Mouse (Mus musculus) liver, adult (tissue): ENCODE results near the gene Map3k7.

ENCODE experiments used
- GATA4 ChIP-seq: IDR thresholded peaks from 2 replicates; pipeline ENCODE4 v1.6.1; 2014; ENCODE audit warnings: mild to moderate bottlenecking, low read length; ENCODE audit not compliant: insufficient replicate concordance

The Map3k7 gene

DNA sequence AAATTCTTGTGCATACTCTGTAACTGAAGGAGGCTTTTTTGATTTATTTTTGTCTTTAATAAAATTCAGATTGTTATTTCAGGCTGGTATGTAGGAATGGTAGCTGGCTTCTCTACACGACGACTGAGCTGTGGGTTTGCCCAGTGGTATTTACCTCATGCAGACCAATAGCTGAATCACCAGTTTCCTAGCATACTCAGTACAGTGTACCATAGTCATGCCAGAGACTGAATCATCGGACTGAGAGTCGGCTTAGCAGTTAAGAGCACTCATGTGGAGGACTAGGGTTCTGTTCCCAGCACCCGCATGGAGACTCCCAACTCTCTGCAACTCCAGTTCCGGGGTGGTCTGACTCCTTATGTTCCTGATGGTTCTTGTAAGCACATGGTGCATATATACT lies 58.4 kb downstream of the Map3k7 start:
- no peak for TF ChIP-seq GATA4

DNA sequence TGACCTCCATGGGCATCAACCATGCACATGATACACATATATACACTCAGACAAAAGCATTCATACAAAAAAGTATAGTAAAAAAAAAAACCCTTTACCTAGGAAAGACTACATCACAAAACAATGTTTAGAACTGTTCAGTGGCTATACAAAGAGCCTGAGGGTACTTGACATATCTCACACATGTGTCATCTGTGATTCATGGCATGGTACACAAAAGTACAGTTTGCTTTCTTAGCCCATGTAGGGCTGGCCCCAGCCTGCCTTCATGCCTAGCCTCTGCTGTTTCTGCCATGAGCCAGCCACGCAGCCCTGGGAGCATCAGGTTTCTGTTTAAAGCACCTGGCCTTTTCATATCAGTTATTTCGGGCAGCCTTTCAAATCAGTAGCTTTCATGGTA lies 61.2 kb downstream of the Map3k7 start:
- no peak for TF ChIP-seq GATA4

DNA sequence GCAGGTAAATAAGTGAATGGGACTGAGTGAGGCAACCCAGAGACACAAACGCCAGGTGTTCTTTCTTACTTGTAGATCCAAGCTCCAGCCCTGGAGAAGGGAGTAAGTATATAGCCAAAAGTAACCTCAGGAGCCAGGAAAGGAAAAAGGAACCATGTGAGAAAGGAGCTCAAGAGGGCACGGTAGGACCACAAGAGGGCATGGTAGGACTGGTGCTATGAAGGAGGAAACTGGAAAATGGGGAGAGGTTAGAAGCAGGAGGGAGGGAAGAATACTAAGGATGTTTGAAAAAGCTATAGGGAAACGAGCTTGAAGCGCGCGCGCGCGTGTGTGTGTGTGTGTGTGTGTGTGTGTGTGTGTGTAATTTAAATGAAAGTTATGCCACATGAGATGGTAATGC lies 63.2 kb downstream of the Map3k7 start:
- no peak for TF ChIP-seq GATA4

DNA sequence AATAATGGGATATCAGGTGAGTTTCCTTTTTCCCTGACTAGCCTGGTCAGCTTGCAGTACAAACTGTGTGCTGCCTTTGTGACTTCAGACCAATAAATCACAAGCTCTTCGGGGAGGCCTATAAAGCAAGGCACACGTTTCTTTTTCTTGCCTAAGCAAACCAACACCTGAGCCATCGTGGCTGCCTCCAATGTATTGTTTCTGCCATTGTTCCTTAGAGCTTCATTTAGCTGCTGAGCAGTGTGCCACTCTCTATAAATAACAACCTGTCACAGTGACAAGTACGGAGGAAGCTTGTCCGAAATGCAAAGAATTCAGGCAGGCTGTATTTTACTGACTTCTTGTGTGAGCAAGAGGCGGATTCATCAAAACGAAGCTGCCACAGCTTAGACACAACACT lies 73.4 kb downstream of the Map3k7 start:
- TF ChIP-seq GATA4, result no peak

DNA sequence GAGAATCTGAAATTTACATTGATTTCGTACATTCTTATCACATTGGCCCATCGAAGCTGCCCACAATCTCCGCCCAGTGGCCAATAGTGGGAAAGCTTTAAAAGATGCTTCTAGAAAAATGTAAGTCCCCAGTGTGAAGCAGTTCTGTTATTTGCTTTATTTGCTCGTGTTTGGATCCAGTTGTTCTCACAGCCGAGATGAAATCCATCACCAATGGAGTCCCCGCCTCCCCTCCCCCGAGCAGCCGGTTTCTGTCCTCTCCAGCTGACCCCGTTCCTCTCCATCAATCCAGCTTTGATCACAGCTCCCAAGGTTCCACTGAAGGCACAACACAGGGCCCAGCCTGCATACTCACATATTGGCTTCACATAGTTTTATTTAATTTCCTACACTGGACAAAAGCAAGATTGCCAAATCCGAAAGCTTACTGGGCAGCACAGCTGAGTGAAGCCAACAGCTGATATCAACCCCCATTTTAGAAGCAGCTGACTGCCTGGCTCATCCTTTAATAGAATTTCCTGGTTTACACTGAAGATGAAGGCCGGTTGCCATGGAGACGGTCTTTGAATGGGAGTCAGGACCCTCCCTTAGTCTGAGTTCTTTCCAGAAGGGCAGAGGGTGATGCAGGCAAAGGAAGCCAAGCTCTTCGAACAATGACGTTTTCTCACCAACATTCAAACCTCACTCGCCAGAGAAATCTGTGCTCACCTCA lies 78.0 kb downstream of the Map3k7 start:
- no peak for TF ChIP-seq GATA4

DNA sequence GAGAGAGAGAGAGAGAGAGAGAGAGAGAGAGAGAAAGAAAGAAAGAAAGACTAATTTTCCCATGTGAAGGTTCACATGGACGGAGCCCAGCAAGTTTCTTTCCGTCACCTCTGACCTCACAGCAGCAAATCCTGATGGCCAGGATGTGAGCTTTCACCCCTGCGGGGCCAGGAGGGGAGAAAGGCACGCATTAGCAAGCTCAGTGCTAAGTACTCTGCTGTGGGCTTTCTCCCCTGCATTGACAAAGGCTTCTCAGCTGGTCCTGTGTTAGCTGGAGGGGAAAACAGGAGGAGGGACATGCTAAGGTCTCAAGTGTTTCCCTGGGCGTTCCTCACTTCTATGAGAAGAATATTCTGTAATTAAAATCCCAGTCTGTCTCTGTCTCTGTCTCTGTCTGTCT lies 81.3 kb downstream of the Map3k7 start:
- TF ChIP-seq GATA4, result no peak

DNA sequence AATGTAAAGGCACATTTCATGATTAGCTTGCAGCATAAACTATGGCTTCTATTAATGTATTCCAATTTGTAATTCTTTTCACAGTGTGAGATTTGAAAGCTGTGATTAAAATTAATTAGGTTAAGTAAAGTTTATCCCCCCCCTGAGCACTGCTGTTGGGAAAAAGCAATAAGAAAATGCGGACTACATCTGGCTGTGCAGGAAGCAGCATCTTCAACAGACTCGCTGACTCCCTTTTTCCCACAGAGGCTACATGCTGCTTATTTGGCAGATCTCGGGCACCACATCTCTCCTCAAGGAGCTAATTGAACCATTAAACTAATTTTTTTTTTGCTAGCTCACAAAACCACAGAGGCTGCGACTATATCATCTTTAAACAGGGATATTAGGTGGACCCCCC lies 85.9 kb downstream of the Map3k7 start:
- no peak for TF ChIP-seq GATA4

DNA sequence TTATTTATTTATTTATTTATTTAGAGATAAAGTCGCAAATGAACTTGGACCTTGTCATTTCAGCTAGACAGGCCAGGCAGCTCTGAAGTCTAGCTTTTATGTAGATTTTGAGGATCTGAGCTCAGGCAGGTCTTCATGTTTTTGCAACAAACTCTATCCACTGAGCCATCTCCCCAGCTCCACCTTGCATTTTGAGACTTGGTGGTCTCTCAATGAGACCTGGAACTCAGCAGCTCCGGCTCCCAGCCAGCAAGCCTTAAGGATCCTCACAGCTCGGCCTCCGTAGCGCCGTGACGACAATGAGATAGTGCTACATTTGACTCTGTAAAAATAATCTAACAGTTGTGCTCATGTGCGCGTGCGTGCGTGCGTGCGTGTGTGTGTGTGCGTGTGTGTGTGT lies 89.3 kb downstream of the Map3k7 start:
- no peak for TF ChIP-seq GATA4

DNA sequence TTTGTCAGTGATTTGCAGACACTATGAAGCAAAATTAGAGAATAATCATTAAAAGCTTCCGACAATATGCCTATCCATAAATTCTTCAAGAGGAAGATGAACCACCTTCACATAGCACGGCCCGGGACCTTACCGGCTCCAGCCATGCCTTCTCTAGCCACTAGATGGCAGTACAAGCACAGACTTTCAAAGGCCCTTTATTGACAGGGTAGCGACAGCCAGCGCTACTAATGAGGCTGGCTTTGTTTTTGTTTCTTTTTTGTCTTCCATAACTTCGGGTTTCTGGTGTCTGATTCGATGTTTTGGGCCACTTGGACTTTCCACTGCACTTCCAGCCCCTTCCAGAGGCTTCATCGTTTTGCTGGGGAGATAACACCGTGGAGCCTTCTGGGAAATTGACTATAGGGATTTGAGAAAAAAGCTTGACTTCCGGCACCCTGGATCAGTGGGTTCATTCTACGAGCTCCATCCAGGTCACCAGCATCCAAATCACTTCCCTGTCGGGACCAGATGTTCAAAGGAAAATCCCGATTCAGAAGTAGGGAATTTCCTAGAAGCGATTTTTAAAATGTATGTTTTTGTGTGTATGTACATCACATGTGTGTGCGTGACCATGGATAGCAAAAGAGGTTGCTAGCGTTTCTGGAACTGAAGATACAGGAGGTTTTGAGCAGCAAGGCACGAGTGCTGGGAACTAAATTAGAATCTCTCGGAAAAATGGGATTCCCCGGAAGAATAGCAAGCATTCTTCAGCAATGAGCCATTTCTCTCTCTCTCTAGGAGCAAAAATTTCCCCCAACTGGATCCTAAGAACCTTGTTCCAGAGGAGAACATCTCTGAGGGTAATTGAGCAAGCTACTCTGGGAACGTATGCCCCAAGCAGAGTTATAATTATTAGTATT lies 91.5 kb downstream of the Map3k7 start:
- TF ChIP-seq GATA4, result no peak

DNA sequence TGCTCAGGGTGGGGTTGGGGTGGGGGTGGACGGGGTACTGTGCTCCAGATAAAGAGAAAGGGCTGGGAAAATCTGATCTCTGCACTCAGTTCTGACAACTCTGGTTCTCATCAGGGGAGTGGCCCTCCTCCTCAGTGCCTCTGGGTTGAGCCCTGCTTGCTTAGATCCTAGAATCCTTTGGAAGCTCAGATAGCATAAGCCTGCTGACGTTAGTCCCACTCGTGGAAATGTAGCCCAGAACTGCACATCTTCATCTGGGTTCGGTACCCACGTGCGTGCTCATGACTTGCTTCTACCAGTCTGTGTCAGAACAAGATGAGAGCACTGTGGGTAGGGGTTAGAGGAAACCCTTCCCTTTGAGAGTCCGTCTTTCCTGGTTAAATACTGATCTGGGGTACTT lies 92.5 kb downstream of the Map3k7 start:
- no peak for TF ChIP-seq GATA4

DNA sequence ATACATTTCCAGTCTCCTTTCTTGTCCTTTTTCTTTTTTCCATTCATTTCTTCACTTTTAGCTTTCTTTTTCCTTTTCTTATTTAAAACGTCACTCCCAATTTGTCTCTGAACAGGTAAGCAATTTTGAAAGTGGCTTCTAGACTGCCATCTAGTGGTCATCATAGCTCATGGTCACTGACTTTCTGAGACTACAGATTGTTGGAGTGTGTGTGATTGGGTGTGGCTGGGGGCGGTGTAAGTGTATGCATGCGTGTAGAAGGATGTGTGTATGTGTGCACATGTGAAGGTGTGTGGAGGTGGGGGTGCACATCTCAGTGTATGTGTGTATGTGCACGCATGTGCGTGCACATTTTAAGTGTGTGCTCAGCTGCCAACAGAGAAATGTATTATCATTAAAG lies 93.2 kb downstream of the Map3k7 start:
- TF ChIP-seq GATA4, result no peak

DNA sequence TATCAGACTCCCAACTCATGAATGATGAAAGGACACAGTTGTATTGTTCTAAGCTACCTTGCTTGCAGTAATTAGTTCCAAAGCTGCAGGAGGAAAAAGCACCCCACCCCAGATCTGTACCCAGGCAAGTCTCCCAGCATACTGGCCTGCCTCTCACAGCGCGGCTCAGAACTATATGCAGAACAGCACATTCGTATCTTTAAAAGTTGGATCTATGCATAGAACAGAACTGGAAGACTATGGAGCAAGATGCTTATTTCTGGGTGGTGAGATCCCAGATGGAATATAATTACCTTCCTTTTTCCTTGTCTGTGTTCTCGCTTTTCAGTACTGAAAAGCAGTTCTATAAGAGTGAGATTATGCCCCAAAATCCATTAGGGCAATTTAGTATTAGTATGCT lies 96.8 kb downstream of the Map3k7 start:
- no peak for TF ChIP-seq GATA4

DNA sequence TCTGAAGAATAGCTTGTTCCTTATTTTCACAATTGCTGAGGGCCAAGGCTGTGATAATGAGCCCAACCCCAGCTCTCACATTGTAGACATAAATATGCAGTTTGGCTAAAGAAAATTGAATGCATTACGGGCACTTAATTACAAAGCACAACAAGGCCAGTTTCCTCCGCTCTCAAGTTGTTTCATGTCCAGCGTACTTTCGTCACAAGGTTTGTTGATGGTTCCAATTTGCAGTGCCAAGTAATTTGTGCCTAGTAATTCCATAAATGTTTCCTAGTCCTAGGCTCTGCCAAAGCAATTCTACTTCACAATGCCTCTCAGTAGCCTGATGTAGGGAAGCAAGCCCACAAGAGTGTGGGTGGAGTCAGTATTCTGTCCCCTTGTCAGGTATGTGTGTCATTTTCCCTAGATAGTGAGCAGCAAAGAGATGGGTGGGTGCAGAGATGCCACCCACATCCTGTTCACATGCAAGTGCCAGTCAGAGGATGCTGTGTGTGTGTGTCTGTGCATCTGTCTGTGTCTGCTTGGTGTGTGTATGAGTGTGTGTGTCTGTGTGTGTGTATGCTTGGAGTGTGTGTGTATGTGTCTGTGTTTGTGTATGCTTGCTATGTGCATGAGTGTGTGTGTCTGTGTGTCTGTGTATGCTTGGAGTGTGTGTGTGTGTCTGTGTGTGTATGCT lies 98.6 kb downstream of the Map3k7 start:
- no peak for TF ChIP-seq GATA4

DNA sequence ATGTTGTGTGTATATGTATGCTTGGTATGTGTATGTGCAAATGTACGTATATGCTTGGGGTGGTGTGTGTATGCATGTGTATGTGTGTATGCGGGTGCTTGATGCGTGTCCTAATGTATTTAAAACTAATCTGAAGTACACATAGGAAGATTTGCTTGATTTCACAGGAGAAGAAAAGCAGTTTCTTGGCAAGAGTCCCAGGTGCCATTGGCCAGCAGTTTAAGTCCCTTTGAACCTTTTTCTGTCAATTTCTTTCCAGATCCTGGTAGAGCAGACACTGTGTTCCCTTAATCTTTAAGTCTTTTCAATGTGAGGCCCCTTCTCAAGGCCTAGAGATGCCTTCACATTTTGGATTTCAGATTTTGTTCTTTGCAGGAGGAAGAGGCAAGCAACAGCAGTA lies 99.4 kb downstream of the Map3k7 start:
- TF ChIP-seq GATA4, result no peak
